Mouse (Mus musculus): ENCODE measurements around the gene Sytl3. TPM values are rescaled to one million over a fixed set of nuclear protein-coding genes. Genes with fewer than 3 reads are reported as not detected.
A peak's percentile ranks its signal among the peaks of the same experiment; 100 is the strongest.
"Not testable (repeated sequence)": the region's sequence is repeated elsewhere in the genome, so short reads cannot be mapped to it uniquely, and the experiment has no call there.

The Sytl3 gene
- polyA plus RNA-seq, 1 experiment from 2014 or later = 0.24 TPM

- not testable (repeated sequence) for H3K27me3 ChIP-seq (ENCODE audit: poor library complexity, severe bottlenecking); H3K36me3 ChIP-seq (replicated peaks); H3K4me1 ChIP-seq; H3K9me3 ChIP-seq
- Histone ChIP-seq H3K4me3 (peak overlapping the region; percentile 59), H3K27ac (peak overlapping the region; percentile 85)
- peak; percentile 82 for DNase-seq (ENCODE audit: extremely low spot score, low spot score)
- WGBS = under 1% methylated on average over 36 of the region's 36 CpGs
These were observed 3.8 kb upstream of the Sytl3 start for GRCm38 (mm10) chr17:6655087-6655511.

DNA sequence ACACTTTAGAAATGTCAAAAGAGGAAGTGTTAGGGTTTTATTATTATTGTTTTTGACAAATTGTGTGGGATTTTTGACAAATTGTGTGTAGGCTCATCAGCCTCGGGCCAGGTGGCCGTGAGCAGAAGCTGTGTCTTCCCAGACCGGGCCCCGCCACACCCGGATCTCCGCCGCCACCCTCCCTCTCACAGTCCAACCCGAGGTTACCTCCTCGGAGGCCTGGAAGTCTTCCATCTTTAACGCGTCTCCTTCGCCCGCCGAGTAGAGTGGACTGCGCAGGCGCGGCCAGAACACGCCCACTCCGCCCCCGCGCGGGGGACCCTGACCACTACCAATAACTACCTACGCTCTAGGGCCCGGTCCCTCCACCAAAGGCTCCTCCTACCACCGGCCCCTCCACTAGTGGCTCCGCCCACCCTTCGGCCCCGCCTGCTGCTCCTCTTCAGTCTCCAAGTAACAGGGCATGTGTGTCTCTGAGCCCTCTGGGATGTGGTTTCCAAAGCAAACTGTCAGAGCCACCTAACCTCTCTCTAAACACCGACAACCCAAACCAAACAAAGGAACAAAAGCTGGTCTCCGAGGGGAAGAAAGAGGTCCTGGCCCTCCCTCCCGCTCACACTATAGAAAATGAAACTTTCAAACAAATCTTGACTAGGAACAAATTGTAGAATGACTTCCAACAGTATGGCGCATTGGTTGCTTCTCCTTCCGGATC lies 3.2 kb upstream of the Sytl3 start, which contains the start of gene Dynlt1f:
Dynlt1f (minus strand) TSS at position 334 of the 715 bp plus-strand sequence.
- not testable (repeated sequence) for H3K4me1 ChIP-seq; H3K27me3 ChIP-seq (ENCODE audit: poor library complexity, severe bottlenecking); H3K9me3 ChIP-seq; H3K36me3 ChIP-seq (replicated peaks)
- Histone ChIP-seq H3K4me3 (peak within 1 kb of the TSS; percentile 59), H3K27ac (peak within 1 kb of the TSS; percentile 85)
- WGBS = 5% methylated on average over 26 of the region's 33 CpGs
- DNase-seq (ENCODE audit: extremely low spot score, low spot score) = peak; percentile 36

GRCm38 (mm10) chr17:6656471-6656870 lies 2.4 kb upstream of the Sytl3 start:
- not testable (repeated sequence) for H3K27me3 ChIP-seq (ENCODE audit: poor library complexity, severe bottlenecking); H3K36me3 ChIP-seq (replicated peaks); H3K27ac ChIP-seq; H3K4me3 ChIP-seq; DNase-seq (ENCODE audit: extremely low spot score, low spot score); H3K4me1 ChIP-seq; H3K9me3 ChIP-seq
- 90% methylated on average over 2 of the region's 3 CpGs for WGBS

- not testable (repeated sequence) for H3K27me3 ChIP-seq (ENCODE audit: poor library complexity, severe bottlenecking); H3K27ac ChIP-seq; H3K36me3 ChIP-seq (replicated peaks); H3K4me1 ChIP-seq; H3K4me3 ChIP-seq; H3K9me3 ChIP-seq; DNase-seq (ENCODE audit: extremely low spot score, low spot score)
- WGBS = 88% methylated on average over 6 of the region's 6 CpGs
These were observed 1.7 kb downstream of the Sytl3 start for GRCm38 (mm10) chr17:6660589-6660988.

- not testable (repeated sequence) for H3K4me1 ChIP-seq; H3K4me3 ChIP-seq; H3K36me3 ChIP-seq (replicated peaks); H3K27ac ChIP-seq; H3K27me3 ChIP-seq (ENCODE audit: poor library complexity, severe bottlenecking); H3K9me3 ChIP-seq; DNase-seq (ENCODE audit: extremely low spot score, low spot score)
- WGBS = 60% methylated on average over 10 of the region's 11 CpGs
These were observed 2.4 kb downstream of the Sytl3 start for GRCm38 (mm10) chr17:6661093-6661816.

GRCm38 (mm10) chr17:6662840-6663239 lies 3.9 kb downstream of the Sytl3 start:
- not testable (repeated sequence) for H3K27ac ChIP-seq; DNase-seq (ENCODE audit: extremely low spot score, low spot score)
- 48% methylated on average over 3 of the region's 3 CpGs for WGBS

GRCm38 (mm10) chr17:6665389-6665788 lies 6.5 kb downstream of the Sytl3 start:
- H3K4me3 ChIP-seq; DNase-seq (ENCODE audit: extremely low spot score, low spot score); H3K9me3 ChIP-seq; H3K36me3 ChIP-seq (replicated peaks); H3K27me3 ChIP-seq (ENCODE audit: poor library complexity, severe bottlenecking); H3K4me1 ChIP-seq; H3K27ac ChIP-seq: not testable (repeated sequence)
- WGBS = 96% methylated on average over 4 of the region's 5 CpGs

More at GRCm38 (mm10) chr17:6662840-6663239, 3.9 kb downstream of the Sytl3 start:
- H3K4me1 ChIP-seq; H3K9me3 ChIP-seq; H3K27me3 ChIP-seq (ENCODE audit: poor library complexity, severe bottlenecking); H3K4me3 ChIP-seq; H3K36me3 ChIP-seq (replicated peaks): not testable (repeated sequence)

DNA sequence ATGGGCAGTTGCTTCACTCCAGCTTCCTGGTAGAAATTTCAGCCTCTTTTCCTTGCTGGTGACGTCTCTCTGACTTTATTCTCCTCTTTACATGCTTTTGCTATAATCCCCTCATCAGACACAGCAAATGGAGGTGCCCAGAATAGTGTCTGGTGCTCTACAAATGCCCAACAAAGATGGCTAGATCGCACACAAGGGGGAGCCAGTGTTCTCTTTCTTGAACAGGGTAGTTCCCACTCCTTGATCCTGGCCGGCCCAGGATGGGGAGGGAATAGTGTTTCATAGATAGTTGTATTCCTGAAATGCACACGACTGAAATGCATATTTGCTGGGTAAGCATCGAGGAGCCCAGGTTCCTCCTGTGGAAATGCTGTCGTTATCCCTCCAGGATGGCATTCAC lies 9.6 kb downstream of the Sytl3 start:
- DNase-seq (ENCODE audit: extremely low spot score, low spot score); H3K27ac ChIP-seq; H3K4me1 ChIP-seq; H3K4me3 ChIP-seq; H3K27me3 ChIP-seq (ENCODE audit: poor library complexity, severe bottlenecking); H3K36me3 ChIP-seq (replicated peaks); H3K9me3 ChIP-seq: not testable (repeated sequence)
- WGBS = no CpG with 5 or more reads among the region's 6 CpGs

GRCm38 (mm10) chr17:6674297-6674696 lies 15.4 kb downstream of the Sytl3 start:
- H3K27ac ChIP-seq; DNase-seq (ENCODE audit: extremely low spot score, low spot score); H3K36me3 ChIP-seq (replicated peaks); H3K27me3 ChIP-seq (ENCODE audit: poor library complexity, severe bottlenecking); H3K9me3 ChIP-seq; H3K4me3 ChIP-seq; H3K4me1 ChIP-seq: not testable (repeated sequence)
- WGBS = 57% methylated on average over 5 of the region's 5 CpGs

- not testable (repeated sequence) for H3K36me3 ChIP-seq (replicated peaks); DNase-seq (ENCODE audit: extremely low spot score, low spot score); H3K27me3 ChIP-seq (ENCODE audit: poor library complexity, severe bottlenecking); H3K4me1 ChIP-seq; H3K27ac ChIP-seq; H3K4me3 ChIP-seq; H3K9me3 ChIP-seq
- 71% methylated on average over 1 of the region's 2 CpGs for WGBS
These were observed 19.2 kb downstream of the Sytl3 start for GRCm38 (mm10) chr17:6678063-6678462.

- H3K4me1 ChIP-seq; H3K9me3 ChIP-seq; DNase-seq (ENCODE audit: extremely low spot score, low spot score); H3K27ac ChIP-seq; H3K27me3 ChIP-seq (ENCODE audit: poor library complexity, severe bottlenecking); H3K4me3 ChIP-seq; H3K36me3 ChIP-seq (replicated peaks): not testable (repeated sequence)
- WGBS = 84% methylated on average over 4 of the region's 4 CpGs
These were observed 22.8 kb downstream of the Sytl3 start for GRCm38 (mm10) chr17:6681721-6682120.

GRCm38 (mm10) chr17:6683702-6684101 lies 24.8 kb downstream of the Sytl3 start:
- H3K9me3 ChIP-seq; H3K27ac ChIP-seq; H3K27me3 ChIP-seq (ENCODE audit: poor library complexity, severe bottlenecking); H3K36me3 ChIP-seq (replicated peaks); H3K4me1 ChIP-seq; H3K4me3 ChIP-seq; DNase-seq (ENCODE audit: extremely low spot score, low spot score): not testable (repeated sequence)
- 88% methylated on average over 1 of the region's 5 CpGs for WGBS

- not testable (repeated sequence) for H3K4me1 ChIP-seq; H3K9me3 ChIP-seq; H3K4me3 ChIP-seq; H3K27me3 ChIP-seq (ENCODE audit: poor library complexity, severe bottlenecking); H3K36me3 ChIP-seq (replicated peaks)
- peak; percentile 19 for DNase-seq (ENCODE audit: extremely low spot score, low spot score)
- WGBS = no CpG with 5 or more reads among the region's 4 CpGs
- peak overlapping the region; percentile 69 for H3K27ac ChIP-seq
These were observed 25.8 kb downstream of the Sytl3 start for GRCm38 (mm10) chr17:6684464-6685287.
